Mouse (Mus musculus) small intestine, adult 2 months (tissue): ENCODE data around the gene Elmo2.

Experiments
- CTCF ChIP-seq: fragments of 200-500 bp; IDR thresholded peaks from 2 replicates; pipeline ENCODE4 v1.5.1; 2012; ENCODE audit warnings: low read depth, mild to moderate bottlenecking, control low read depth, inconsistent platforms, low read length, moderate library complexity, mixed read lengths; ENCODE audit not compliant: insufficient replicate concordance, insufficient read length; ENCODE audit errors: extremely low read depth
- POLR2A ChIP-seq: fragments of 200-500 bp; IDR thresholded peaks from 2 replicates; pipeline ENCODE4 v1.6.1; 2012; ENCODE audit warnings: low read depth, mild to moderate bottlenecking, control low read depth, inconsistent platforms, low read length, moderate library complexity

DNA sequence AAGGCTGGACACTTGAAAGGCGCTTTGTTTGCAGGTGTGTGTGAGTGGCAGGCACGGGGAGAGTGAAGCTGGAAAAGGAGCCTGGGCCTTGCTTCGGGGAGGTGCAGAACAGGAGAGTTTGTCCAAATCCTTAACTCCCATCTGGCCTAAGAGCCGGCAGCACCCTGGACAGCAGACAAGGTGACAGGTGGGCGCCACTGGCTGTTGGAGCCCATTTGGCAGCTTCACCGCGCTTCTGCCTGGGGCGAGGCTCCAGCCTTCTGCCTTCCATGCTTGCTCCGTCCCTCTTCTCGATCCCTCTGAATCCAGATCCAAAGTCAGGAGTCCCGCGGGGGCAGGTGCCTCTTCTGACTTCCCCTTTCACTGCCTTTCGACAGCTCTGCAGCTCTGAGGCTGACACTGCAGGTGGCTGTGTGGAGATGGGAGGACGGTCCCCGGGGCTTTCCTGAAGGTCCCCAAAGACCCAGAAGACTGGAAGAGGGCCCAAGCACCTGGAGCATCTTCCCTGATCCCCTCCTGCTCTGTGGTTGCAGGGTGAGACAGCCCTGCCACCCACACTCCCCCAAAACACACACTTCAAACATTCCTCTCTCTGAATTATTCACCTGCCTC, 86.6 kb downstream of the Elmo2 start:
- TF ChIP-seq CTCF (no peak), POLR2A (no peak)
